Mouse (Mus musculus): ENCODE data around the gene Foxl2. TPM values are rescaled to one million over a fixed set of nuclear protein-coding genes. Genes with fewer than 3 reads are reported as not detected.
A peak's percentile ranks its signal among the peaks of the same experiment; 100 is the strongest.

Foxl2 gene
- polyA plus RNA-seq, 1 experiment, result not detected

DNA sequence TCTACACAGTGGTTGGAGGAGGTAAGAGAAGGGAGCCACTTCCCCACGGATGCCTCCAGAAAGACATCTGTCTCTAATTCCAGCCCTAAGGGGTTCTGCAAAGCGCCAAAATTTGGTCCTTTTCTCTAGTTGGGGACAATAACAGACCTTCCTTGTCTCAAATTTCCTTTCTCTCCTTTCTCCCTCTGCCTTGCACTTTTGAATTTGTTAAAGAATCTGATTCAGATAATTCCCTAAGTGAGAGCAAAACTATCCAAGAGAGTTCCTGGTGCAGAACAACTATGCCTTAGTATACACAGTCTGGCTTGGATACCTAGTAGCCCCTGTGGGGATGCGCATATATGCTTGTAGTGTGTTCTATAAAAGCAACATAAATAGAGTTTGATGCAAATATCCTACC is 4.8 kb downstream of the Foxl2 start:
- peaks cover 11% of the 10 kb centered on the region for H3K4me1 ChIP-seq (ENCODE audit: control insufficient read depth, insufficient read depth, low read length)
- 47% methylated on average over 3 of the region's 3 CpGs for WGBS
- DNase-seq, result no peak
- no peak overlapping the region for H3K4me3 ChIP-seq (replicated peaks; ENCODE audit: extremely low read depth, low read depth, low read length)
- no peak for TF ChIP-seq CTCF (IDR thresholded peaks at IDR 0.05; ENCODE audit: insufficient read depth, low read length)

DNA sequence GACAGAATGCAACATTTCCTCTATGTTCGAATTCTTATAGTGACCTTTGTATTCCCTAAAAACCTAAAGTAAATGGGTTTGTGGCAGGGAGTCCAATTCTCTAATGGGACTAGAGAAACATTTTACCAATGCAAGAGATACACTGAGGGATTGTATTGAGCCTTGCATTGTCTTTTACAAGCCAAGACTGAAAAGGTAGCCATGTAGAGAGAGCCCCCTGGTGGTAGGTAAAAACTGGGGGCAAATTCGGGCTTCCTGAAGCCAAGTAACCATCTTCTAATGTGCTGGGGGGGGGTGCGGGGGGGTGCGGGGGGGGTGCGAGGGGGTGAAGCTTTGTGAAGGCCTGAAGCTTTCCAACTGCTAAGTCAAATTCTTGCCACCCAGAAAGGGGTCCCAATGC is 5.3 kb downstream of the Foxl2 start:
- H3K4me1 ChIP-seq (ENCODE audit: control insufficient read depth, insufficient read depth, low read length), result peaks cover 11% of the 10 kb centered on the region
- no peak for TF ChIP-seq POLR2A (IDR thresholded peaks at IDR 0.05; ENCODE audit: borderline replicate concordance, extremely low read depth, low read depth, low read length)
- TF ChIP-seq CTCF (IDR thresholded peaks at IDR 0.05; ENCODE audit: insufficient read depth, low read length), result no peak
- no peak for DNase-seq
- no peak overlapping the region for H3K4me3 ChIP-seq (replicated peaks; ENCODE audit: extremely low read depth, low read depth, low read length)
- WGBS, result 28% methylated on average over 5 of the region's 5 CpGs

GRCm38 (mm10) chr9:98961591-98962477 is 6.7 kb downstream of the Foxl2 start:
- H3K4me1 ChIP-seq (ENCODE audit: control insufficient read depth, insufficient read depth, low read length), result peaks cover 4% of the 10 kb centered on the region
- 14% methylated on average over 22 of the region's 22 CpGs for WGBS
- no peak overlapping the region for H3K4me3 ChIP-seq (replicated peaks; ENCODE audit: extremely low read depth, low read depth, low read length)
- no peak for TF ChIP-seq POLR2A (IDR thresholded peaks at IDR 0.05; ENCODE audit: borderline replicate concordance, extremely low read depth, low read depth, low read length)
- DNase-seq, result no peak

GRCm38 (mm10) chr9:98962478-98963142 is 7.5 kb downstream of the Foxl2 start:
- TF ChIP-seq CTCF (IDR thresholded peaks at IDR 0.05; ENCODE audit: insufficient read depth, low read length), result no peak
- no peak for TF ChIP-seq POLR2A (IDR thresholded peaks at IDR 0.05; ENCODE audit: borderline replicate concordance, extremely low read depth, low read depth, low read length)
- no peak overlapping the region for H3K4me3 ChIP-seq (replicated peaks; ENCODE audit: extremely low read depth, low read depth, low read length)
- no peak for DNase-seq
- H3K4me1 ChIP-seq (ENCODE audit: control insufficient read depth, insufficient read depth, low read length), result no peaks in the 10 kb centered on the region; the same call in 1 of the 2 replicates
- WGBS, result 4% methylated on average over 20 of the region's 20 CpGs

DNA sequence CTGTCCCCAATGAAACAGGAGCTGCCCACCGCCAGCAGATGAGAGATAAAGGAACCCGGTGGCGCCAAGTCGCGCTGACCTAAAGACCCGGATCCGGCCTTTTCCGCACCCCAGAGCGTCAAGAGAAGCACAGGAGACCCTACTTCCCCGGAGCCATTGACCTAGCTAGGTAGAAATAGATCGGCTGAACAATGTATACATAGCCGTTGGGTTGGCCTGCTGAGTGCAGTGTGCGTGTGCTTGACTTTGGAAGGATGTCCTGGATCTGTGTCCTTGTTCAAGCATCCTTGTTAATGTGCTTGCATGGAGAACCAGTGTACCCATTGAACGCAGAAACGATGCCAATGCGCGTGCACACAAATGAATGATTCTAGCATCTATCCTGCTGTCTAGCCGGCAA is 8.6 kb downstream of the Foxl2 start:
- no peak overlapping the region for H3K4me3 ChIP-seq (replicated peaks; ENCODE audit: extremely low read depth, low read depth, low read length)
- WGBS, result 10% methylated on average over 18 of the region's 18 CpGs
- no peak for TF ChIP-seq CTCF (IDR thresholded peaks at IDR 0.05; ENCODE audit: insufficient read depth, low read length)
- TF ChIP-seq POLR2A (IDR thresholded peaks at IDR 0.05; ENCODE audit: borderline replicate concordance, extremely low read depth, low read depth, low read length), result no peak
- DNase-seq, result no peak
- H3K4me1 ChIP-seq (ENCODE audit: control insufficient read depth, insufficient read depth, low read length), result no peaks in the 10 kb centered on the region; the same call in 1 of the 2 replicates

- 3% methylated on average over 18 of the region's 18 CpGs for WGBS
- Histone ChIP-seq H3K4me3 (replicated peaks; ENCODE audit: extremely low read depth, low read depth, low read length) (no peak overlapping the region), H3K4me1 (ENCODE audit: control insufficient read depth, insufficient read depth, low read length) (no peaks in the 10 kb centered on the region; the same call in 1 of the 2 replicates)
- TF ChIP-seq CTCF (IDR thresholded peaks at IDR 0.05; ENCODE audit: insufficient read depth, low read length) (peak; percentile 21; the same call in 1 of the 2 replicates), POLR2A (IDR thresholded peaks at IDR 0.05; ENCODE audit: borderline replicate concordance, extremely low read depth, low read depth, low read length) (no peak)
- DNase-seq, result no peak
Observed at GRCm38 (mm10) chr9:98965084-98965483, 10.0 kb downstream of the Foxl2 start.

GRCm38 (mm10) chr9:98973101-98973521 is 18.0 kb downstream of the Foxl2 start:
- Histone ChIP-seq H3K4me3 (replicated peaks; ENCODE audit: extremely low read depth, low read depth, low read length) (no peak overlapping the region), H3K4me1 (ENCODE audit: control insufficient read depth, insufficient read depth, low read length) (no peaks in the 10 kb centered on the region)
- 1% methylated on average over 40 of the region's 40 CpGs for WGBS
- no peak for TF ChIP-seq CTCF (IDR thresholded peaks at IDR 0.05; ENCODE audit: insufficient read depth, low read length)
- no peak for DNase-seq

- H3K4me3 ChIP-seq (replicated peaks; ENCODE audit: extremely low read depth, low read depth, low read length), result no peak overlapping the region
- H3K4me1 ChIP-seq (ENCODE audit: control insufficient read depth, insufficient read depth, low read length), result no peaks in the 10 kb centered on the region
- WGBS, result 8% methylated on average over 7 of the region's 7 CpGs
- DNase-seq, result no peak
- no peak for TF ChIP-seq CTCF (IDR thresholded peaks at IDR 0.05; ENCODE audit: insufficient read depth, low read length)
Observed at GRCm38 (mm10) chr9:98973561-98973960, 18.5 kb downstream of the Foxl2 start.

DNA sequence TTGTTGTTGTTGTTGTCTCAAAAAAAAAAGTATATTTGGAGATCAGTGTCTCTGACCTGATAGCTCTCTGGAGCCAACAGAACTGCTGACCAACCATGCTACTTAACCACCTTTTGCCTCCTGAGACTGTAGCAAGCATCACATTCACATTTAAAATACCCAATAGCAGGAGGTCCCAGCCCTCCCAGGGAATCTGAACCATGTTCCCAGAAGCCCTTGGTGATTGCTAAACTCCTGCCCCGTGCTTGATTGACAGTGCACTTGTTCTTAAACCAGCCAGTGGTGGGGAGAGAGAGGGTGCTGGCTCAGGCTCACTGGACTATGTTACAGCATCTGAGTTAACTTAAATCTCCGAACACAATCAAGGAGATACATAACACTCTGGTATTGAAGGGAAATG is 19.8 kb downstream of the Foxl2 start:
- WGBS, result 37% methylated on average over 2 of the region's 2 CpGs
- no peak for TF ChIP-seq POLR2A (IDR thresholded peaks at IDR 0.05; ENCODE audit: borderline replicate concordance, extremely low read depth, low read depth, low read length)
- no peak for TF ChIP-seq CTCF (IDR thresholded peaks at IDR 0.05; ENCODE audit: insufficient read depth, low read length)
- no peak overlapping the region for H3K4me3 ChIP-seq (replicated peaks; ENCODE audit: extremely low read depth, low read depth, low read length)
- DNase-seq, result no peak
- peaks cover under 1% of the 10 kb centered on the region; the same call in 1 of the 2 replicates for H3K4me1 ChIP-seq (ENCODE audit: control insufficient read depth, insufficient read depth, low read length)

- H3K4me3 ChIP-seq (replicated peaks; ENCODE audit: extremely low read depth, low read depth, low read length), result no peak overlapping the region
- TF ChIP-seq CTCF (IDR thresholded peaks at IDR 0.05; ENCODE audit: insufficient read depth, low read length) (no peak), POLR2A (IDR thresholded peaks at IDR 0.05; ENCODE audit: borderline replicate concordance, extremely low read depth, low read depth, low read length) (no peak)
- WGBS, result 89% methylated on average over 1 of the region's 1 CpGs
- peaks cover 2% of the 10 kb centered on the region; the same call in 1 of the 2 replicates for H3K4me1 ChIP-seq (ENCODE audit: control insufficient read depth, insufficient read depth, low read length)
- DNase-seq, result no peak
Observed at GRCm38 (mm10) chr9:98976081-98976480, 21.0 kb downstream of the Foxl2 start.
